Mouse (Mus musculus) kidney, adult 2 months (tissue): Measurements from ENCODE around the gene Col20a1.

Source experiments
- CTCF ChIP-seq: fragments of 200-500 bp; conservative IDR thresholded peaks from 2 replicates; pipeline ENCODE4 v1.5.1; 2011; ENCODE audit warnings: low read depth, mild to moderate bottlenecking, control low read depth, low read length, moderate library complexity, mixed read lengths; ENCODE audit not compliant: insufficient read depth, insufficient read length
- POLR2A ChIP-seq: fragments of 200-500 bp; IDR thresholded peaks from one replicate; pipeline ENCODE4 v1.6.1; 2011; ENCODE audit warnings: low read depth, low read length, control low read depth

GRCm38 (mm10) chr2:181007054-181007453 lies 20.7 kb downstream of the Col20a1 start:
- TF ChIP-seq CTCF: no peak
- TF ChIP-seq POLR2A: no peak
